Mouse (Mus musculus): ENCODE measurements around the gene Sash1. TPM values are rescaled to one million over a fixed set of nuclear protein-coding genes. Genes with fewer than 3 reads are reported as not detected.

Gene Sash1
- polyA plus RNA-seq, 1 experiment: 1.9 TPM

DNA sequence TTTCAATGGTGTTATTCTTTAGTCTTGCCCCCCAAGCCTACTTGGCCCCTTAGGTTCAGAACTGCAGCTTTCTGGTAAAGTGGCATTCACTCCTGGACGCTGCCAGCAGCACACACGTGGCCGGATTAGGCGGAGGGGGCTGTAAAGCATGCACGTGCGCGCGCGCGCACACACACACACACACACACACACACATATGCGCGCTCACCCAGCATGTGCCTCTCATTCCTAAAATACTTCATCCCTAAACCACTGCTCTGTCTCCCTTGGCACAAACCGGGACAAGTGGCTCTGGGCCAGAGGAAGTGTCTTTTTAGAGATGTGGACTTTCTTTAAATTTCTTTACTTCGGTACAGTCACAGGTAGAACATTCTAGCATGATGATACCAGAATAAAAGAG lies 72.6 kb downstream of the Sash1 start:
- H3ac ChIP-seq (ENCODE audit: control insufficient read depth, insufficient read length, low read depth): no peak overlapping the region
- H3K27me3 ChIP-seq (ENCODE audit: control insufficient read depth, insufficient read depth, insufficient read length): no peaks in the 10 kb centered on the region
- H3K4me3 ChIP-seq (ENCODE audit: insufficient read depth, poor library complexity, severe bottlenecking): no peak overlapping the region
- H3K79me2 ChIP-seq (ENCODE audit: control insufficient read depth, insufficient read depth): no peaks in the 10 kb centered on the region
- H3K79me3 ChIP-seq (ENCODE audit: low read depth): no peaks in the 10 kb centered on the region
- TF ChIP-seq CEBPB (IDR thresholded peaks at IDR 0.05; ENCODE audit: low read depth): no peak
- H3K36me3 ChIP-seq (ENCODE audit: control insufficient read depth, insufficient read depth): no peaks in the 10 kb centered on the region

DNA sequence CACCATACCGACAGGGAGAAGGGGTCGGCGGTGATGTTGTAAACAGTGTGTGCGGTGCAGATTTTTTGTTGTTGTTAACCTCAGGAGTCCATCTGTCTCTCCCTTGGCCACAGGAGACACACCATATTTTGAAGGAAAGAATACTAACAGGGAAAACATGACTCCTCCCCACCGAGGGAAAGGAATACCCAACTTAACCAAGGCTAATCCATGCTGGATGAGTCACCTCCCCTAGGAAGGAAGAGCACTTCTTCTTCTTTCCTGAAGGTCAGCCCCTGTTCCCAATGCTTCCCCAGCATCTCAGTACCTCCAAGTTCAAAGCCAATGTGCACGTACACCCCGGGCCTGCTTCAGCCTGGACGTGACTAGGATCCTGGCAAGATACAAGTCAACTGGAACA lies 73.1 kb downstream of the Sash1 start:
- Histone ChIP-seq H3K79me2 (ENCODE audit: control insufficient read depth, insufficient read depth) (no peaks in the 10 kb centered on the region), H3K27me3 (ENCODE audit: control insufficient read depth, insufficient read depth, insufficient read length) (no peaks in the 10 kb centered on the region), H3K79me3 (ENCODE audit: low read depth) (no peaks in the 10 kb centered on the region), H3K36me3 (ENCODE audit: control insufficient read depth, insufficient read depth) (no peaks in the 10 kb centered on the region), H3K4me3 (ENCODE audit: insufficient read depth, poor library complexity, severe bottlenecking) (no peak overlapping the region), H3ac (ENCODE audit: control insufficient read depth, insufficient read length, low read depth) (no peak overlapping the region)
- TF ChIP-seq FOSL1 (IDR thresholded peaks at IDR 0.05; ENCODE audit: insufficient read depth, low read length, poor library complexity, severe bottlenecking) (peak; percentile 13), MAX (IDR thresholded peaks at IDR 0.05) (no peak)

- Histone ChIP-seq H3K36me3 (ENCODE audit: control insufficient read depth, insufficient read depth) (no peaks in the 10 kb centered on the region), H3K27me3 (ENCODE audit: control insufficient read depth, insufficient read depth, insufficient read length) (no peaks in the 10 kb centered on the region), H3K4me3 (ENCODE audit: insufficient read depth, poor library complexity, severe bottlenecking) (no peak overlapping the region), H3ac (ENCODE audit: control insufficient read depth, insufficient read length, low read depth) (no peak overlapping the region), H3K79me2 (ENCODE audit: control insufficient read depth, insufficient read depth) (no peaks in the 10 kb centered on the region), H3K79me3 (ENCODE audit: low read depth) (no peaks in the 10 kb centered on the region)
- no peak for TF ChIP-seq USF1 (IDR thresholded peaks at IDR 0.05; ENCODE audit: low read depth)
- no peak for TF ChIP-seq CEBPB (IDR thresholded peaks at IDR 0.05; ENCODE audit: low read depth)
- TF ChIP-seq FOSL1 (IDR thresholded peaks at IDR 0.05; ENCODE audit: insufficient read depth, low read length, poor library complexity, severe bottlenecking): no peak
- TF ChIP-seq MAX (IDR thresholded peaks at IDR 0.05): no peak
- no peak for TF ChIP-seq MYOG (IDR thresholded peaks at IDR 0.05; ENCODE audit: control insufficient read depth, extremely low read depth, insufficient read length)
- TF ChIP-seq MYOD1 (IDR thresholded peaks at IDR 0.05; ENCODE audit: control insufficient read depth, insufficient read length, low read depth): no peak
- TF ChIP-seq CTCF (IDR thresholded peaks at IDR 0.05; ENCODE audit: control insufficient read depth, insufficient read depth, insufficient read length): no peak
Measured at GRCm38 (mm10) chr10:8811261-8812039, 74.4 kb downstream of the Sash1 start.

DNA sequence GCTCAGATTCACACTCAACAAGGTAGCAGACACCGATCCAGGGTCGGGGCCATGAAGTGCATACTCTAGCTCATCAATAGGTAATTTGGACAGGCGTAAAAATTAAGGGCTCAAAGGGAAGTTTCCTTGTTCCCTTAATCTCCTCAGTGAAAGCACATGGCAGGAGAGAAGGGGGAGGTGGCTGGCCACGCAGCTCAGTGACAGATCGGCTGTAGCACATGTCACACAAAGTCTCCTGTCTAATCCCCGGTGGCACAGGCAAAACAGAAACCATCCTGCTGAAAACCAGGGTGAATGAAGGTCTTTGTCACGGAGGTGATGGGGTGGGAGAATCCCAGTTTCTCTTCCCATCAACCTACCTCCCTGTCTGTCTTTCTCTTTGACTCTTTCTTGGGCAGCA lies 75.4 kb downstream of the Sash1 start:
- TF ChIP-seq CEBPB (IDR thresholded peaks at IDR 0.05; ENCODE audit: low read depth) (no peak), FOSL1 (IDR thresholded peaks at IDR 0.05; ENCODE audit: insufficient read depth, low read length, poor library complexity, severe bottlenecking) (no peak), MAX (IDR thresholded peaks at IDR 0.05) (peak; percentile 59), CTCF (IDR thresholded peaks at IDR 0.05; ENCODE audit: control insufficient read depth, insufficient read depth, insufficient read length) (no peak), MYOD1 (IDR thresholded peaks at IDR 0.05; ENCODE audit: control insufficient read depth, insufficient read length, low read depth) (no peak), USF1 (IDR thresholded peaks at IDR 0.05; ENCODE audit: low read depth) (no peak), MYOG (IDR thresholded peaks at IDR 0.05; ENCODE audit: control insufficient read depth, extremely low read depth, insufficient read length) (no peak)
- no peaks in the 10 kb centered on the region for H3K27me3 ChIP-seq (ENCODE audit: control insufficient read depth, insufficient read depth, insufficient read length)
- no peak overlapping the region for H3ac ChIP-seq (ENCODE audit: control insufficient read depth, insufficient read length, low read depth)
- H3K79me2 ChIP-seq (ENCODE audit: control insufficient read depth, insufficient read depth): no peaks in the 10 kb centered on the region
- no peak overlapping the region for H3K4me3 ChIP-seq (ENCODE audit: insufficient read depth, poor library complexity, severe bottlenecking)
- no peaks in the 10 kb centered on the region for H3K79me3 ChIP-seq (ENCODE audit: low read depth)
- H3K36me3 ChIP-seq (ENCODE audit: control insufficient read depth, insufficient read depth): no peaks in the 10 kb centered on the region

DNA sequence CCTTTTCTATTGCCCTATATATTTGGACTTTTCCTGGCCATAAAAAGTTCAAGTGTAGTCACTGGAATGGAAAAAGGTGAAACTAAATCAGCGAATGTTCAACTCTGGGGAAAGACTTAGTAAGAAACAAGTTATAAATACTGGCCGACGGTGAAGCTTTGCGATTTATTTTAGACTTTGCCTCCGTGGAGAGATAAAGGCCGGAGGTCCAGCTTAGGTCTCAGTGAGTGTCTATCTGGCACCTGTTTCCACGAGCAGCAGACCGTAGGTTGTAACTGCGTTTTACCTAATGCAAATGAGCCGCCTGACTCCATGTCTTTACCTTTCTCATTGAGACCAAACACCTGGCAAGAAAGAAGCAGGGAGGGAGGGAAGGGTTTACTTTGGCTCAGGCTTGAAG lies 77.5 kb downstream of the Sash1 start:
- Histone ChIP-seq H3K79me3 (ENCODE audit: low read depth) (no peaks in the 10 kb centered on the region), H3K27me3 (ENCODE audit: control insufficient read depth, insufficient read depth, insufficient read length) (no peaks in the 10 kb centered on the region), H3K79me2 (ENCODE audit: control insufficient read depth, insufficient read depth) (no peaks in the 10 kb centered on the region), H3K4me3 (ENCODE audit: insufficient read depth, poor library complexity, severe bottlenecking) (no peak overlapping the region), H3ac (ENCODE audit: control insufficient read depth, insufficient read length, low read depth) (no peak overlapping the region), H3K36me3 (ENCODE audit: control insufficient read depth, insufficient read depth) (no peaks in the 10 kb centered on the region)
- no peak for TF ChIP-seq CTCF (IDR thresholded peaks at IDR 0.05; ENCODE audit: control insufficient read depth, insufficient read depth, insufficient read length)
- TF ChIP-seq FOSL1 (IDR thresholded peaks at IDR 0.05; ENCODE audit: insufficient read depth, low read length, poor library complexity, severe bottlenecking): no peak
- no peak for TF ChIP-seq MYOG (IDR thresholded peaks at IDR 0.05; ENCODE audit: control insufficient read depth, extremely low read depth, insufficient read length)
- TF ChIP-seq MYOD1 (IDR thresholded peaks at IDR 0.05; ENCODE audit: control insufficient read depth, insufficient read length, low read depth): no peak
- TF ChIP-seq MAX (IDR thresholded peaks at IDR 0.05): no peak
- no peak for TF ChIP-seq CEBPB (IDR thresholded peaks at IDR 0.05; ENCODE audit: low read depth)
- no peak for TF ChIP-seq USF1 (IDR thresholded peaks at IDR 0.05; ENCODE audit: low read depth)

- no peaks in the 10 kb centered on the region for H3K79me3 ChIP-seq (ENCODE audit: low read depth)
- no peak for TF ChIP-seq CTCF (IDR thresholded peaks at IDR 0.05; ENCODE audit: control insufficient read depth, insufficient read depth, insufficient read length)
- H3K27me3 ChIP-seq (ENCODE audit: control insufficient read depth, insufficient read depth, insufficient read length): no peaks in the 10 kb centered on the region
- no peaks in the 10 kb centered on the region for H3K36me3 ChIP-seq (ENCODE audit: control insufficient read depth, insufficient read depth)
- no peak overlapping the region for H3K4me3 ChIP-seq (ENCODE audit: insufficient read depth, poor library complexity, severe bottlenecking)
- no peaks in the 10 kb centered on the region for H3K79me2 ChIP-seq (ENCODE audit: control insufficient read depth, insufficient read depth)
- no peak overlapping the region for H3ac ChIP-seq (ENCODE audit: control insufficient read depth, insufficient read length, low read depth)
Measured at GRCm38 (mm10) chr10:8807581-8807980, 78.3 kb downstream of the Sash1 start.

All from C2C12 (cell line).